In genomic region chr1:176671081-176671480, GRCm38 (mm10) we compare ENCODE assay signal across 15 mouse cellular contexts.
"Had no signal": no experiment of that assay in that cellular context is flagged by ENCODE, and none has a peak within 500 bp of the region (broad histone marks: within the 10 kb centered on the region; RNA-seq: fewer than 3 reads in every experiment).

No protein-coding gene starts in this region.

- DNase-seq: cerebellum, adult 9-10 months; cerebellum, adult 9-11 months; cerebellum, postnatal 10 days; cerebellum, postnatal 14 days; cerebellum, postnatal 25 days; cerebellum, postnatal 36 days; embryo, embryonic 11 days; forebrain, postnatal 0 days; gastrocnemius, adult 2 months; gastrocnemius, postnatal 10 days; gastrocnemius, postnatal 14 days; gastrocnemius, postnatal 25 days; gastrocnemius, postnatal 36 days; heart, adult 18-20 months; heart, adult 2 months had no signal
